Mouse (Mus musculus) CD4-positive, CD25-positive, alpha-beta regulatory T cell, adult 9 weeks (primary cell): ENCODE results near the gene Kdm6b. TPM values are rescaled to one million over a fixed set of nuclear protein-coding genes. Genes with fewer than 3 reads are reported as not detected.

Experiments used
- polyA plus RNA-seq: library from polyadenylated mRNA; unstranded; fragments of 100-300 nt; shearing (Covaris generic); gene quantifications from one replicate; pipeline ENCODE4 v1.2.1, GENCODE M21; 2017

The Kdm6b gene
- 4.3 TPM for polyA plus RNA-seq

GRCm38 (mm10) chr11:69413221-69414181 is at the start of gene Kdm6b:
Gene Kdm6b, minus strand, starts transcription at chr11:69413675.

GRCm38 (mm10) chr11:69398059-69398458 is 15.4 kb downstream of the Kdm6b start, which contains the start of gene Tmem88:
Gene Tmem88, minus strand, starts transcription at chr11:69398234.

GRCm38 (mm10) chr11:69395235-69395633 is 18.2 kb downstream of the Kdm6b start, which contains the start of the genes Naa38 and Cyb5d1:
Gene Naa38, plus strand, starts transcription at chr11:69395487.
Gene Cyb5d1, minus strand, starts transcription at chr11:69395631.

GRCm38 (mm10) chr11:69369215-69369989 is 44.1 kb downstream of the Kdm6b start, which contains the start of gene Chd3:
Gene Chd3, minus strand, starts transcription at chr11:69369406.

Other genes with a start within 250 kb of the Kdm6b start
- 7.9 TPM for gene Alox8, start 215.8 kb downstream of the Kdm6b start, polyA plus RNA-seq
- 0.24 TPM for gene Gucy2e, start 176.6 kb downstream of the Kdm6b start, polyA plus RNA-seq
- gene Cntrob, start 89.9 kb downstream of the Kdm6b start, polyA plus RNA-seq, result 16.9 TPM
- gene Trappc1, start 89.7 kb downstream of the Kdm6b start, polyA plus RNA-seq, result 112 TPM
- 2.9 TPM for gene Kcnab3, start 87.4 kb downstream of the Kdm6b start, polyA plus RNA-seq
- gene Rnf227, start 73.2 kb downstream of the Kdm6b start, polyA plus RNA-seq, result 4.7 TPM
- gene Chd3, start 44.3 kb downstream of the Kdm6b start, polyA plus RNA-seq, result 60.6 TPM
- 146 TPM for gene Naa38, start 18.2 kb downstream of the Kdm6b start, polyA plus RNA-seq
- 38.7 TPM for gene Cyb5d1, start 18.0 kb downstream of the Kdm6b start, polyA plus RNA-seq
- 1.2 TPM for gene Tmem88, start 15.4 kb downstream of the Kdm6b start, polyA plus RNA-seq
- not detected for gene Dnah2, start 135.4 kb upstream of the Kdm6b start, polyA plus RNA-seq
- 0.36 TPM for gene Efnb3, start 146.5 kb upstream of the Kdm6b start, polyA plus RNA-seq
- 30.3 TPM for gene Wrap53, start 166.6 kb upstream of the Kdm6b start, polyA plus RNA-seq
- gene Trp53, start 166.7 kb upstream of the Kdm6b start, polyA plus RNA-seq, result 257 TPM
- gene Atp1b2, start 192.3 kb upstream of the Kdm6b start, polyA plus RNA-seq, result not detected
- gene Shbg, start 204.2 kb upstream of the Kdm6b start, polyA plus RNA-seq, result not detected
- gene Sat2, start 208.3 kb upstream of the Kdm6b start, polyA plus RNA-seq, result not detected
- 9.2 TPM for gene Fxr2, start 219.3 kb upstream of the Kdm6b start, polyA plus RNA-seq
- not detected for gene Sox15, start 241.6 kb upstream of the Kdm6b start, polyA plus RNA-seq
- gene Mpdu1, start 249.0 kb upstream of the Kdm6b start, polyA plus RNA-seq, result 66.8 TPM